Mouse (Mus musculus): ENCODE results near the gene Hoxb6.

DNA sequence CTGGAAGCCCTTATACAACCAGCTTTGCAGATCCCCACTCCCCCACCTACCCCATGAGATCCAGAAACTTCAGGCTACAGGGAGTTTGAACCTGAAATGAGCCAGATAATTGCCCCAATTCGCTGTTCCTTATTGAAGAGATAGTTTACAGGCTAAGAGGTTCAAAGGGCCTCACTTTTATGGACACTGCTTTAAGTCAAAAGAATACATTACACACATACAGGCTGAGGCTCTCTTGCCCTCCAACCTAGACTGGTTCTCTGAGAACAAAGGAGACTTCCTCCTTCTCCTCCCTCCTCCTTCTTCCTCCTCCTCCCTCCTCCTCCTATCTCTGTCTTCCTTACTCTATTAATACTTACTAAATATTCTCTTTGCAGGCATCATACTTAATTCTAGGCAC, 32.8 kb upstream of the Hoxb6 start:
- no peak for TF ChIP-seq EP300 (IDR thresholded peaks at IDR 0.05; ENCODE audit: low read length)
- TF ChIP-seq MAX (IDR thresholded peaks at IDR 0.05; ENCODE audit: low read length), result no peak
- TF ChIP-seq ELF1 (IDR thresholded peaks at IDR 0.05; ENCODE audit: low read depth, low read length), result no peak
- no peak for TF ChIP-seq E2F4 (IDR thresholded peaks at IDR 0.05; ENCODE audit: insufficient replicate concordance, low read depth, low read length)
- TF ChIP-seq ZMIZ1 (IDR thresholded peaks at IDR 0.05; ENCODE audit: low read depth, low read length), result no peak
- no peak for TF ChIP-seq CTCF (conservative IDR thresholded peaks at IDR 0.05 in 1 of 2, IDR thresholded peaks at IDR 0.05 in 1 of 2; ENCODE audit: low read depth in 2 of 2, low read length in 2 of 2)
- no peak for TF ChIP-seq POLR2A (IDR thresholded peaks at IDR 0.05; ENCODE audit: low read depth, low read length)
- no peak for TF ChIP-seq MAFK (IDR thresholded peaks at IDR 0.05; ENCODE audit: insufficient replicate concordance, low read length)
- TF ChIP-seq UBTF (IDR thresholded peaks at IDR 0.05; ENCODE audit: low read depth, low read length), result no peak
